Mouse (Mus musculus) intestine, embryonic 14.5 days (tissue): ENCODE results near the gene 2410004B18Rik. TPM values are rescaled to one million over a fixed set of nuclear protein-coding genes. Genes with fewer than 3 reads are reported as not detected.
"Not testable (repeated sequence)": the region's sequence is repeated elsewhere in the genome, so short reads cannot be mapped to it uniquely, and the experiment has no call there.

ENCODE experiments used
- ATAC-seq: fragments of 200-750 bp; cut with Nextera tagmentation; replicated peaks from 2 replicates; pipeline ENCODE4 v1.8.0; 2017; ENCODE audit warnings: low read depth, moderate number of reproducible peaks, moderate TSS enrichment, moderate library complexity; ENCODE audit not compliant: low FRiP score, low TSS enrichment
- DNase-seq: peaks from one replicate; pipeline ENCODE4 v3.0.0-alpha.2; 2018; ENCODE audit warnings: low spot score
- H3K27ac ChIP-seq: fragments of 300-500 bp; sonication (generic); 2 replicates; pipeline ENCODE4 v1.5.1; 2014; ENCODE audit warnings: low read depth, mild to moderate bottlenecking, control low read depth
- H3K27me3 ChIP-seq: fragments of 300-500 bp; sonication (generic); replicated peaks from 2 replicates; pipeline ENCODE4 v1.6.1; 2014; ENCODE audit warnings: low read length, control low read depth; ENCODE audit not compliant: control insufficient read depth, insufficient read depth
- H3K36me3 ChIP-seq: fragments of 300-500 bp; sonication (generic); 2 replicates; pipeline ENCODE4 v1.6.1; 2014; ENCODE audit warnings: low read length, control low read depth; ENCODE audit not compliant: control insufficient read depth, insufficient read depth
- H3K4me1 ChIP-seq: fragments of 300-500 bp; sonication (generic); replicated peaks from 2 replicates; pipeline ENCODE4 v1.6.1; 2014; ENCODE audit warnings: low read length, control low read depth, mixed read lengths; ENCODE audit not compliant: control insufficient read depth, insufficient read depth
- H3K4me2 ChIP-seq: fragments of 300-500 bp; sonication (generic); 2 replicates; pipeline ENCODE4 v1.6.1; 2014; ENCODE audit warnings: low read length
- H3K4me3 ChIP-seq: fragments of 300-500 bp; sonication (generic); 2 replicates; pipeline ENCODE4 v1.5.1; 2014; ENCODE audit warnings: low read depth, low read length, control low read depth, mixed read lengths
- H3K9ac ChIP-seq: fragments of 300-500 bp; sonication (generic); 2 replicates; pipeline ENCODE4 v1.6.1; 2014; ENCODE audit warnings: mild to moderate bottlenecking, low read length
- H3K9me3 ChIP-seq: fragments of 300-500 bp; sonication (generic); 2 replicates; pipeline ENCODE4 v1.6.1; 2016; ENCODE audit warnings: low read length, control low read depth; ENCODE audit not compliant: control insufficient read depth
- WGBS: fragments of 180-500 bp; shearing (Covaris S2); extraction: QIAGEN DNeasy Blood & Tissue Kit; methylation state at CpG from one replicate; pipeline ENCODE4 v1.1.7; 2014; 5-methylcytosine and 5-hydroxymethylcytosine counted together
- polyA plus RNA-seq: library from polyadenylated mRNA; unstranded; fragments of >200 nt; fragmentation: Nextera tagmentation; extraction: Ambion mirVana; gene quantifications from 2 replicates; pipeline ENCODE4 v1.2.1, GENCODE M21; 2014

2410004B18Rik gene
- polyA plus RNA-seq, 1 experiment from 2014 or later, result 50.7 TPM

GRCm38 (mm10) chr3:145965583-145965982 lies 27.8 kb downstream of the 2410004B18Rik start:
- H3K4me2 ChIP-seq, H3K9ac ChIP-seq, H3K9me3 ChIP-seq, H3K27me3 ChIP-seq, DNase-seq, H3K27ac ChIP-seq, ATAC-seq, H3K4me3 ChIP-seq, H3K36me3 ChIP-seq: not testable (repeated sequence)
- peaks cover 20% of the 10 kb centered on the region for H3K4me1 ChIP-seq
- 78% methylated on average over 3 of the region's 3 CpGs for WGBS

- H3K36me3 ChIP-seq, result no peaks in the 10 kb centered on the region
- H3K4me3 ChIP-seq, result no peak overlapping the region
- DNase-seq, result no peak
- no peak overlapping the region for H3K9ac ChIP-seq
- H3K4me2 ChIP-seq, result no peak overlapping the region
- no peaks in the 10 kb centered on the region for H3K9me3 ChIP-seq
- 85% methylated on average over 5 of the region's 5 CpGs for WGBS
- no peak for ATAC-seq
- peaks cover 20% of the 10 kb centered on the region for H3K4me1 ChIP-seq
- H3K27me3 ChIP-seq, result peaks cover 5% of the 10 kb centered on the region; the same call in 1 of the 2 replicates
- no peak overlapping the region for H3K27ac ChIP-seq
Measured at GRCm38 (mm10) chr3:145966806-145967205, 29.0 kb downstream of the 2410004B18Rik start.

- no peaks in the 10 kb centered on the region for H3K27me3 ChIP-seq
- H3K4me1 ChIP-seq, result peaks cover 6% of the 10 kb centered on the region
- no peak overlapping the region for H3K9ac ChIP-seq
- H3K36me3 ChIP-seq, result no peaks in the 10 kb centered on the region
- DNase-seq, result no peak
- no peak overlapping the region for H3K4me2 ChIP-seq
- 0 out of 2 replicates have a peak, but pooled peaks cover 2% of the 10 kb centered on the region for H3K9me3 ChIP-seq
- ATAC-seq, result no peak
- no peak overlapping the region for H3K27ac ChIP-seq
- H3K4me3 ChIP-seq, result no peak overlapping the region
- 55% methylated on average over 14 of the region's 14 CpGs for WGBS
Measured at GRCm38 (mm10) chr3:145969031-145969501, 31.3 kb downstream of the 2410004B18Rik start.

- DNase-seq, result no peak
- no peak overlapping the region for H3K4me2 ChIP-seq
- H3K9ac ChIP-seq, result no peak overlapping the region
- H3K4me3 ChIP-seq, result no peak overlapping the region
- H3K4me1 ChIP-seq, result no peaks in the 10 kb centered on the region
- 82% methylated on average over 10 of the region's 10 CpGs for WGBS
- H3K27me3 ChIP-seq, result no peaks in the 10 kb centered on the region
- ATAC-seq, result no peak
- H3K27ac ChIP-seq, result no peak overlapping the region
- H3K36me3 ChIP-seq, result no peaks in the 10 kb centered on the region
- H3K9me3 ChIP-seq, result 0 out of 2 replicates have a peak, but pooled peaks cover 3% of the 10 kb centered on the region
Measured at GRCm38 (mm10) chr3:145971501-145971900, 33.7 kb downstream of the 2410004B18Rik start.

- 0 out of 2 replicates have a peak, but pooled peaks cover 3% of the 10 kb centered on the region for H3K9me3 ChIP-seq
- H3K4me1 ChIP-seq, result no peaks in the 10 kb centered on the region
- WGBS, result 79% methylated on average over 7 of the region's 7 CpGs
- no peaks in the 10 kb centered on the region for H3K27me3 ChIP-seq
- no peak overlapping the region for H3K4me2 ChIP-seq
- H3K36me3 ChIP-seq, result no peaks in the 10 kb centered on the region
- H3K9ac ChIP-seq, result no peak overlapping the region
- DNase-seq (no peak), ATAC-seq (no peak)
- no peak overlapping the region for H3K4me3 ChIP-seq
- no peak overlapping the region for H3K27ac ChIP-seq
Measured at GRCm38 (mm10) chr3:145974986-145975385, 37.2 kb downstream of the 2410004B18Rik start.

GRCm38 (mm10) chr3:145985333-145985925 lies 47.6 kb downstream of the 2410004B18Rik start:
- H3K27me3 ChIP-seq, result no peaks in the 10 kb centered on the region; the same call in 1 of the 2 replicates
- no peaks in the 10 kb centered on the region for H3K9me3 ChIP-seq
- WGBS, result 80% methylated on average over 7 of the region's 7 CpGs
- no peak overlapping the region for H3K4me2 ChIP-seq
- no peak overlapping the region for H3K4me3 ChIP-seq
- DNase-seq (no peak), ATAC-seq (no peak)
- H3K36me3 ChIP-seq, result no peaks in the 10 kb centered on the region
- no peak overlapping the region for H3K27ac ChIP-seq
- no peak overlapping the region for H3K9ac ChIP-seq
- H3K4me1 ChIP-seq, result peaks cover 9% of the 10 kb centered on the region; the same call in 1 of the 2 replicates

- no peak overlapping the region for H3K9ac ChIP-seq
- ATAC-seq (no peak), DNase-seq (no peak)
- H3K4me3 ChIP-seq, result no peak overlapping the region
- WGBS, result 64% methylated on average over 6 of the region's 6 CpGs
- H3K4me2 ChIP-seq, result peak overlapping the region; percentile 61; the same call in 1 of the 2 replicates
- H3K9me3 ChIP-seq, result no peaks in the 10 kb centered on the region
- H3K36me3 ChIP-seq, result no peaks in the 10 kb centered on the region
- no peaks in the 10 kb centered on the region; the same call in 1 of the 2 replicates for H3K27me3 ChIP-seq
- H3K4me1 ChIP-seq, result peaks cover 11% of the 10 kb centered on the region; the same call in 1 of the 2 replicates
- no peak overlapping the region for H3K27ac ChIP-seq
Measured at GRCm38 (mm10) chr3:145986317-145987001, 48.6 kb downstream of the 2410004B18Rik start.

- no peaks in the 10 kb centered on the region; the same call in 1 of the 2 replicates for H3K27me3 ChIP-seq
- peak within 1 kb of the TSS; percentile 94 for H3K27ac ChIP-seq
- ATAC-seq (peak; percentile 88), DNase-seq (peak; percentile 89)
- peak within 1 kb of the TSS; percentile 72 for H3K4me3 ChIP-seq
- peak within 1 kb of the TSS; percentile 61 for H3K4me2 ChIP-seq
- peak within 1 kb of the TSS; percentile 77 for H3K9ac ChIP-seq
- H3K36me3 ChIP-seq, result no peaks in the 10 kb centered on the region
- WGBS, result under 1% methylated on average over 65 of the region's 65 CpGs
- peaks cover 11% of the 10 kb centered on the region; the same call in 1 of the 2 replicates for H3K4me1 ChIP-seq
- H3K9me3 ChIP-seq, result no peaks in the 10 kb centered on the region
Measured at GRCm38 (mm10) chr3:145987268-145987969, 49.6 kb downstream of the 2410004B18Rik start, which contains the start of gene Syde2. Gene Syde2 (plus strand): TSS chr3:145987870.
